Mouse (Mus musculus) heart, embryonic 13.5 days (tissue): ENCODE results near the gene Ifnk. TPM values are rescaled to one million over a fixed set of nuclear protein-coding genes. Genes with fewer than 3 reads are reported as not detected.

Experiments used
- ATAC-seq: fragments of 200-750 bp; cut with Nextera tagmentation; 2 replicates; pipeline ENCODE4 v1.8.0; 2017; ENCODE audit warnings: moderate TSS enrichment; ENCODE audit not compliant: insufficient number of reproducible peaks, low FRiP score, low TSS enrichment; ENCODE audit errors: extremely low read depth
- H3K27ac ChIP-seq: fragments of 300-500 bp; sonication (generic); replicated peaks from 2 replicates; pipeline ENCODE4 v1.5.1; 2015; ENCODE audit warnings: moderate library complexity, mild to moderate bottlenecking, inconsistent platforms
- H3K27me3 ChIP-seq: fragments of 300-500 bp; sonication (generic); replicated peaks from 2 replicates; pipeline ENCODE4 v1.6.1; 2015; ENCODE audit warnings: mild to moderate bottlenecking, inconsistent platforms
- H3K36me3 ChIP-seq: fragments of 300-500 bp; sonication (generic); 2 replicates; pipeline ENCODE4 v1.6.1; 2015; ENCODE audit warnings: mild to moderate bottlenecking, inconsistent platforms
- H3K4me1 ChIP-seq: fragments of 300-500 bp; sonication (generic); 2 replicates; pipeline ENCODE4 v1.6.1; 2015; ENCODE audit warnings: inconsistent platforms
- H3K4me2 ChIP-seq: fragments of 300-500 bp; sonication (generic); 2 replicates; pipeline ENCODE4 v1.6.1; 2015; ENCODE audit warnings: inconsistent platforms, mild to moderate bottlenecking, moderate library complexity
- H3K4me3 ChIP-seq: fragments of 300-500 bp; sonication (generic); 2 replicates; pipeline ENCODE4 v1.5.1; 2015; ENCODE audit warnings: moderate library complexity, mild to moderate bottlenecking, inconsistent platforms
- H3K9ac ChIP-seq: fragments of 300-500 bp; sonication (generic); 2 replicates; pipeline ENCODE4 v1.6.1; 2015; ENCODE audit warnings: inconsistent platforms, mild to moderate bottlenecking, moderate library complexity
- H3K9me3 ChIP-seq: fragments of 300-500 bp; sonication (generic); 2 replicates; pipeline ENCODE4 v1.6.1; 2016; ENCODE audit warnings: inconsistent platforms
- WGBS: fragments of 180-500 bp; shearing (Covaris S2); methylation state at CpG from one replicate; pipeline ENCODE4 v1.1.7; 2015; ENCODE audit warnings: mixed read lengths; 5-methylcytosine and 5-hydroxymethylcytosine counted together
- polyA plus RNA-seq: library from polyadenylated mRNA; unstranded; fragments of >200 nt; fragmentation: Nextera tagmentation; extraction: Ambion mirVana; gene quantifications from 2 replicates; pipeline ENCODE4 v1.2.1, GENCODE M21; 2015

Ifnk gene
- polyA plus RNA-seq, 1 experiment from 2014 or later = not detected

GRCm38 (mm10) chr4:35138077-35138476 lies 13.8 kb upstream of the Ifnk start:
- Histone ChIP-seq H3K9ac (no peak overlapping the region), H3K4me3 (no peak overlapping the region), H3K4me2 (no peak overlapping the region), H3K27ac (no peak overlapping the region), H3K27me3 (no peaks in the 10 kb centered on the region), H3K9me3 (no peaks in the 10 kb centered on the region), H3K4me1 (peaks cover 13% of the 10 kb centered on the region), H3K36me3 (no peaks in the 10 kb centered on the region)
- no peak for ATAC-seq
- 67% methylated on average over 6 of the region's 6 CpGs for WGBS

- no peaks in the 10 kb centered on the region for H3K36me3 ChIP-seq
- ATAC-seq = no peak
These were observed 11.5 kb upstream of the Ifnk start for GRCm38 (mm10) chr4:35140317-35140716.

GRCm38 (mm10) chr4:35143472-35144102 lies 8.3 kb upstream of the Ifnk start:
- ATAC-seq = no peak
- no peak overlapping the region for H3K9ac ChIP-seq
- no peak overlapping the region for H3K27ac ChIP-seq
- H3K27me3 ChIP-seq = no peaks in the 10 kb centered on the region
- H3K4me1 ChIP-seq = no peaks in the 10 kb centered on the region
- 63% methylated on average over 12 of the region's 12 CpGs for WGBS
- H3K36me3 ChIP-seq = no peaks in the 10 kb centered on the region
- H3K4me2 ChIP-seq = 0 out of 2 replicates have a peak overlapping the region, but pooled peaks have one; percentile 16
- H3K4me3 ChIP-seq = no peak overlapping the region
- no peaks in the 10 kb centered on the region for H3K9me3 ChIP-seq

More at GRCm38 (mm10) chr4:35140317-35140716, 11.5 kb upstream of the Ifnk start:
- Histone ChIP-seq H3K9ac (no peak overlapping the region), H3K4me1 (peaks cover 13% of the 10 kb centered on the region), H3K27ac (no peak overlapping the region), H3K4me2 (no peak overlapping the region), H3K27me3 (no peaks in the 10 kb centered on the region), H3K4me3 (no peak overlapping the region), H3K9me3 (no peaks in the 10 kb centered on the region)
- 55% methylated on average over 6 of the region's 6 CpGs for WGBS

GRCm38 (mm10) chr4:35145726-35146125 lies 6.1 kb upstream of the Ifnk start:
- H3K9me3 ChIP-seq = no peaks in the 10 kb centered on the region
- no peak for ATAC-seq
- no peaks in the 10 kb centered on the region for H3K4me1 ChIP-seq
- no peaks in the 10 kb centered on the region for H3K27me3 ChIP-seq
- WGBS = 82% methylated on average over 10 of the region's 10 CpGs
- H3K9ac ChIP-seq = no peak overlapping the region
- H3K36me3 ChIP-seq = no peaks in the 10 kb centered on the region
- no peak overlapping the region for H3K27ac ChIP-seq
- no peak overlapping the region for H3K4me3 ChIP-seq
- H3K4me2 ChIP-seq = no peak overlapping the region

- Histone ChIP-seq H3K9ac (no peak overlapping the region), H3K4me3 (no peak overlapping the region), H3K36me3 (no peaks in the 10 kb centered on the region), H3K4me2 (no peak overlapping the region), H3K27ac (no peak overlapping the region), H3K27me3 (no peaks in the 10 kb centered on the region), H3K9me3 (no peaks in the 10 kb centered on the region), H3K4me1 (no peaks in the 10 kb centered on the region)
- whole genome bisulfite sequencing = 62% methylated on average over 5 of the region's 5 CpGs
- no peak for ATAC-seq
These were observed 5.3 kb upstream of the Ifnk start for GRCm38 (mm10) chr4:35146597-35146996.

- Histone ChIP-seq H3K4me3 (no peak overlapping the region), H3K9ac (no peak overlapping the region), H3K4me1 (no peaks in the 10 kb centered on the region), H3K27ac (no peak overlapping the region), H3K4me2 (no peak overlapping the region), H3K36me3 (no peaks in the 10 kb centered on the region), H3K27me3 (0 out of 2 replicates have a peak, but pooled peaks cover 4% of the 10 kb centered on the region), H3K9me3 (no peaks in the 10 kb centered on the region)
- no peak for ATAC-seq
- 76% methylated on average over 4 of the region's 4 CpGs for WGBS
These were observed 3.5 kb upstream of the Ifnk start for GRCm38 (mm10) chr4:35148326-35148725.

- H3K9ac ChIP-seq = no peak overlapping the region
- H3K27ac ChIP-seq = no peak overlapping the region
- no peak for ATAC-seq
- WGBS = 66% methylated on average over 3 of the region's 3 CpGs
- H3K4me1 ChIP-seq = peaks cover 5% of the 10 kb centered on the region
- H3K4me2 ChIP-seq = no peak overlapping the region
- H3K4me3 ChIP-seq = no peak overlapping the region
- H3K27me3 ChIP-seq = peaks cover 10% of the 10 kb centered on the region; the same call in 1 of the 2 replicates
- H3K9me3 ChIP-seq = no peaks in the 10 kb centered on the region
- H3K36me3 ChIP-seq = no peaks in the 10 kb centered on the region
These were observed 1.1 kb upstream of the Ifnk start for GRCm38 (mm10) chr4:35150706-35151105.

- Histone ChIP-seq H3K4me3 (no peak overlapping the region), H3K27ac (no peak overlapping the region), H3K36me3 (no peaks in the 10 kb centered on the region), H3K9ac (no peak overlapping the region), H3K27me3 (peaks cover 10% of the 10 kb centered on the region; the same call in 1 of the 2 replicates), H3K9me3 (no peaks in the 10 kb centered on the region), H3K4me1 (peaks cover 9% of the 10 kb centered on the region), H3K4me2 (no peak overlapping the region)
- ATAC-seq = no peak
- WGBS = 55% methylated on average over 3 of the region's 3 CpGs
These were observed 2.2 kb downstream of the Ifnk start for GRCm38 (mm10) chr4:35154051-35154450.

GRCm38 (mm10) chr4:35155132-35155922 lies 3.5 kb downstream of the Ifnk start:
- 23% methylated on average over 20 of the region's 20 CpGs for WGBS

GRCm38 (mm10) chr4:35156149-35156611 lies 4.3 kb downstream of the Ifnk start:
- peak overlapping the region; percentile 63 for H3K4me3 ChIP-seq
- H3K36me3 ChIP-seq = no peaks in the 10 kb centered on the region
- 0 out of 2 replicates have a peak overlapping the region, but pooled peaks have one; percentile 22 for H3K27ac ChIP-seq
- H3K9ac ChIP-seq = peak overlapping the region; percentile 84
- H3K4me1 ChIP-seq = peaks cover 9% of the 10 kb centered on the region
- WGBS = under 1% methylated on average over 26 of the region's 26 CpGs
- peak overlapping the region; percentile 95 for H3K4me2 ChIP-seq
- H3K27me3 ChIP-seq = peaks cover 10% of the 10 kb centered on the region; the same call in 1 of the 2 replicates
- ATAC-seq = peak; percentile 51; the same call in 1 of the 2 replicates
- no peaks in the 10 kb centered on the region for H3K9me3 ChIP-seq

More at GRCm38 (mm10) chr4:35155132-35155922, 3.5 kb downstream of the Ifnk start:
- Histone ChIP-seq H3K4me1 (peaks cover 9% of the 10 kb centered on the region), H3K27ac (no peak overlapping the region), H3K9me3 (no peaks in the 10 kb centered on the region), H3K9ac (peak overlapping the region; percentile 84), H3K27me3 (peaks cover 10% of the 10 kb centered on the region; the same call in 1 of the 2 replicates), H3K4me2 (peak overlapping the region; percentile 95), H3K36me3 (no peaks in the 10 kb centered on the region), H3K4me3 (peak overlapping the region; percentile 63)
- no peak for ATAC-seq
